Mouse (Mus musculus) thymus, adult 2 months (tissue): ENCODE data around the gene March7. TPM values are rescaled to one million over a fixed set of nuclear protein-coding genes. Genes with fewer than 3 reads are reported as not detected.
A peak's percentile ranks its signal among the peaks of the same experiment; 100 is the strongest.

Experiments
- DNase-seq: peaks from one replicate; pipeline ENCODE4 v3.0.0; 2021
- H3K27ac ChIP-seq: fragments of 200-500 bp; 2 replicates; pipeline ENCODE4 v1.5.1; 2012; ENCODE audit warnings: low read length, control low read depth; ENCODE audit not compliant: control insufficient read depth, insufficient read depth
- H3K27me3 ChIP-seq: fragments of 200-500 bp; 2 replicates; pipeline ENCODE4 v1.6.1; 2012; ENCODE audit warnings: mild to moderate bottlenecking, low read length, moderate library complexity, mixed read lengths; ENCODE audit not compliant: control insufficient read depth, insufficient read depth
- H3K36me3 ChIP-seq: fragments of 200-500 bp; 2 replicates; pipeline ENCODE4 v1.6.1; 2012; ENCODE audit warnings: mild to moderate bottlenecking, low read length, moderate library complexity; ENCODE audit not compliant: control insufficient read depth, insufficient read depth
- H3K4me1 ChIP-seq: fragments of 200-500 bp; replicated peaks from 2 replicates; pipeline ENCODE4 v1.6.1; 2012; ENCODE audit warnings: low read length; ENCODE audit not compliant: control insufficient read depth, insufficient read depth
- H3K4me3 ChIP-seq: fragments of 200-500 bp; 2 replicates; pipeline ENCODE4 v1.5.1; 2012; ENCODE audit warnings: mild to moderate bottlenecking, low read length, control low read depth, moderate library complexity; ENCODE audit not compliant: control insufficient read depth, insufficient read depth
- CTCF ChIP-seq: fragments of 200-500 bp; IDR thresholded peaks from 2 replicates; pipeline ENCODE4 v1.5.1; 2012; ENCODE audit warnings: mild to moderate bottlenecking, control low read depth, low read length, moderate library complexity, borderline replicate concordance; ENCODE audit not compliant: control insufficient read depth, poor library complexity, insufficient read depth; ENCODE audit errors: extremely low read depth
- POLR2A ChIP-seq: fragments of 200-500 bp; IDR thresholded peaks from 2 replicates; pipeline ENCODE4 v1.6.1; 2012; ENCODE audit warnings: mild to moderate bottlenecking, low read length, control low read depth, moderate library complexity; ENCODE audit not compliant: control insufficient read depth, poor library complexity, insufficient read depth; ENCODE audit errors: extremely low read depth
- WGBS: fragments of 180-500 bp; shearing (Covaris S2); methylation state at CpG from one replicate; pipeline ENCODE4 v1.1.7; 2018; 5-methylcytosine and 5-hydroxymethylcytosine counted together
- polyA plus RNA-seq: library from polyadenylated mRNA; depleted of rRNA; stranded (reverse); fragments of >200 nt; gene quantifications from 2 replicates; pipeline ENCODE4 v1.2.3, GENCODE M21; 2012

The March7 gene
- polyA plus RNA-seq, 1 experiment = 23.3 TPM

DNA sequence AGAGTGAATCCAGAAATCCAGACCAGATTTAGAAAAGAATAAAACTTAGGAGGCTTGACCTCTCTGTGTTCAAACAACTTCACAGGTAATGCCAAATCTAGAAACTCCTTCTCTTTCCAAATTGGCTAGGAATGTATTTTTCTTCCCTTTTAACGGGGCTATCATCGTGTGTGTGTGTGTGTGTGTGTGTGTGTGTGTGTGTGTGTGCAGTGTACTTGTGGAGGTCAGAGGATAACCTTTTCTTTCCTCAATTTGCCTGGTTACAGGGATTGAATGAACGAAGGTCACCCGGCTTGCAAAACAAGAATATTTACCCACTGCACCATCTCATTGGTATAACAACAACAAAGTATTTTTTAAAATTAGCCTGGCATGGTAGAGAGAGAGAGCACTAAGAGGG lies 72.9 kb downstream of the March7 start:
- no peak for TF ChIP-seq POLR2A
- no peak for DNase-seq
- H3K27me3 ChIP-seq = peaks cover 6% of the 10 kb centered on the region; the same call in 1 of the 2 replicates
- no peak overlapping the region for H3K4me3 ChIP-seq
- no peaks in the 10 kb centered on the region for H3K36me3 ChIP-seq
- no peak overlapping the region for H3K27ac ChIP-seq
- WGBS = 91% methylated on average over 4 of the region's 4 CpGs
- H3K4me1 ChIP-seq = peaks cover 13% of the 10 kb centered on the region

DNA sequence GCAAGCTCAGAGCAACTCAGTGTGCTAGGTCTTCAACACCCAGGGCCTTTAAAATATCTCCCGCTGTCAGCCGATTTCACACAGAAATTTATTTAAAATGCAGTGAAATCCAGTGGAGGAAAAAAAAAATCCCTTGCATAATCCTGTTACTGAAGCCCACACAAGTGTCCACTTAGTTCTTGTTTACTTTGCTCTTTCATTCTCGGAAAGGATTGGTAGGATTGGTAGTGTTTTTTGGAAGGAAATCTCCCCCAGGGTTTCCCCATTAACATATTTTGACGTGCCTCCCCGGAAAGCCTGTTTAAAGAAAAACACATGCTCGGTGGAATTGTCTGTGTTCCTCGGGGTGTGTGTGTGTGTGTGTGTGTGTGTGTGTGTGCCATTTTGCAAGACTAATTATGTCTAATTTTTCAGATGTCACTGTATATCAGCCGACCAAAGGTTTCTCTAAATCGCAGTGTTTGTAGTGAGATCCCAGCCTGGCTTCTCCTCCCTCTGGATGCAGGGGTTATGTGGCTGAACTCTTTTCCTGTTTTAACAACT lies 73.6 kb downstream of the March7 start:
- Histone ChIP-seq H3K27me3 (peaks cover 6% of the 10 kb centered on the region; the same call in 1 of the 2 replicates), H3K27ac (no peak overlapping the region), H3K4me3 (peak overlapping the region; percentile 43; the same call in 1 of the 2 replicates), H3K36me3 (no peaks in the 10 kb centered on the region), H3K4me1 (peaks cover 9% of the 10 kb centered on the region)
- DNase-seq = no peak
- 59% methylated on average over 9 of the region's 9 CpGs for WGBS
- TF ChIP-seq POLR2A (no peak), CTCF (no peak)

DNA sequence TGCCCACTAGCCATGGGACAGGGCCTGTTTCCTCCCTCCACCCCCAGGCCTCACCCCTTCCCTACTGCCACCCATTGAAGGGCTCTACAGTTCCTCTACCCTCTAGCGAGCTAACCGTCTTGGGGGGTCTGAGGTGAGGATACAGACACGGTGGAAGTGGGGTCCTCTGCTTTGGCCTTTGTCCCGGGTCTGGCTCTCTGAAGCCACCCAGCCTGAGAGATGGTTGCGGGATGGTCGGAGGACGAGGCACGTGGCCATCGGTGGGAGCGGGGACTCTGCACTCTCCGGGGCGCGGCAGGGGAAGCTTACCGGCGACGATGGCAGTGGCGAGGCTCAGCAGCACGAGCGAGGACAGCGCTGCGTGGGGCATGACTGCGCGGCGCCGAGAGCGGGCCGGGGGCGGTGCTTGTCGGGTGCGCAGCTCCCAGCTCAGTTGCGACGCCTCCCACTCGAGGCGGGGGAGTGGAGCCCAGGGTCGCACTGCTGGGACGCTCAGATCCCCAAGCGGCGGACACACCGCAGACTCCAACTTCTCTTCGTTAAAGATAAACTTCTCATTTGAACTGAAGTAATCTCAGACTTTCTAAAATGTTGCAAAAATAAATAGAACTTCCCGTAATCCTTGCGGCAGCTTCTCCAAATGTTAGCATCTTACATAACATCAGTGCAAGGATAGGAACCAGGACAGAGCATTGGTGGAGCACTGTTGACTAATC lies 74.2 kb downstream of the March7 start:
- WGBS = 2% methylated on average over 42 of the region's 42 CpGs
- DNase-seq = peak; percentile 64
- Histone ChIP-seq H3K27ac (no peak overlapping the region), H3K4me1 (peaks cover 7% of the 10 kb centered on the region; the same call in 1 of the 2 replicates), H3K36me3 (no peaks in the 10 kb centered on the region), H3K4me3 (peak overlapping the region; percentile 43), H3K27me3 (peaks cover 6% of the 10 kb centered on the region; the same call in 1 of the 2 replicates)
- TF ChIP-seq CTCF (no peak), POLR2A (no peak)

DNA sequence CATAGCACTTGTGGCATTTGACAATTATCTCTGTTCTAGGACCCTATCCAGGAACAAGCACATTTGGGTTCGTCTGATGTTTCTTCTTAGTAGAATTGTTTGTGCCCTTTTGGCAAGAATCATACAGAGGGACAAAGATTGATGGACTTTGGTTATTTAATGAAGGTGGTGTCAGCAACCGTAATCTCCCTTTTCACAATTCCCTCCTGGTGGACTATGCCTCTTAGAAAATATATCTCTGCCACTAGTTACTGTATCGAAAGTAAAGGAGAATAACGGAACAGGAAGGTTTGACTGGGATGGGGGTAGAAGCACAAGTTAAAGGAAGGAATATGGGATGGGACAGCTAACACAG lies 74.8 kb downstream of the March7 start, which contains the start of gene Cd302:
Gene Cd302, minus strand, starts transcription at position 22 of the 355 bp plus-strand sequence.
- Histone ChIP-seq H3K4me1 (peaks cover 7% of the 10 kb centered on the region; the same call in 1 of the 2 replicates), H3K27ac (no peak within 1 kb of the TSS), H3K27me3 (peaks cover 6% of the 10 kb centered on the region; the same call in 1 of the 2 replicates), H3K36me3 (no peaks in the 10 kb centered on the region), H3K4me3 (peak within 1 kb of the TSS; percentile 43)
- 39% methylated on average over 4 of the region's 4 CpGs for WGBS
- TF ChIP-seq POLR2A (no peak), CTCF (no peak)
- DNase-seq = no peak

DNA sequence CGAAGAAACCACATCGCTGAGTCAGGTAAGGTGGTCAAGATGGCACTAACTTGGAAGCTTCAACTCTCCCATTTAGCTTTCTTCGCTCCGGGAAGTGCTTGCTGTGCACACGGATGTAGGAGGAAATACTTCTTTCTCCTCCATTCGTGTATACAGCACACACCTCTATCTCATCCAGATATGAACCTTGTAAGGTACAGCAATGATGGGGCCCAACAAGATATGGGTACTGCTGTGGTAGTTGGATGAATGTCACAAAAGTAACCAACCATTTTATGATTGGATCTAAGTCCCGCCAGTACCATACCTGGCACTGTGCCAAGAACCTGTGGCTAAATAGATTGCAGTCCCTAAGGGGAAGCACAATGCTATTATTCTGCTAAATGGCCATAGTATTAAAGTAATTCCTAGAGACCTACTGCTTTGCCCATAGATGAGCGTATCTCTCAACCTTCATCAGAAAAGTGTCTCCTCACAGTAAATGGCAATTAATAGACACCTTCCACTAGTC lies 75.5 kb downstream of the March7 start:
- DNase-seq = no peak
- Histone ChIP-seq H3K4me3 (no peak overlapping the region), H3K36me3 (no peaks in the 10 kb centered on the region), H3K4me1 (peaks cover 7% of the 10 kb centered on the region; the same call in 1 of the 2 replicates), H3K27me3 (peaks cover 6% of the 10 kb centered on the region; the same call in 1 of the 2 replicates), H3K27ac (no peak overlapping the region)
- TF ChIP-seq POLR2A (no peak), CTCF (no peak)
- WGBS = 91% methylated on average over 8 of the region's 8 CpGs

DNA sequence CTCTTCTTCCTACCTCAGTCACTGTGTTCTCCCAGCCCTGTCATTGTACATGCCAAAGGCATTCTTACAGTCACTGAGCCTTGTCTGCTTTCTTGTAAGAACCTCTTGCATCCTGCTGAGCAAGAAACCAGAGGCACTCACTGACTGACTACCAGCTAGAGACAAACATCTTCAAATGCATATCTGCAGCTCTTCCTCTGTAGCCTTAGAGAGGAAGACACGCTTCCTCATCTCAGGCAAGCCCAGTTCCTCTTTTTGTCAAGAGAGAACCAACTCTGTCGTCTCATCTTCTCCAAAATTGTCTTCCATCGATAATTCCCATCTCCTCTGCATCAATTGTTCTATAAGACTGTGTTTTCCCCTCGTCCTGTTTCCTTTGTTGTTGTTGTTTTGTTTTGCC lies 78.9 kb downstream of the March7 start:
- no peaks in the 10 kb centered on the region for H3K36me3 ChIP-seq
- peaks cover 3% of the 10 kb centered on the region; the same call in 1 of the 2 replicates for H3K27me3 ChIP-seq
- DNase-seq = no peak
- 41% methylated on average over 4 of the region's 4 CpGs for WGBS
- no peak overlapping the region for H3K27ac ChIP-seq
- peaks cover 5% of the 10 kb centered on the region; the same call in 1 of the 2 replicates for H3K4me1 ChIP-seq
- H3K4me3 ChIP-seq = no peak overlapping the region
- no peak for TF ChIP-seq CTCF
- TF ChIP-seq POLR2A = no peak
